ENCODE assay signal across 8 mouse cellular contexts in genomic region chr6:140443374-140443773, GRCm38 (mm10). TPM values are rescaled to one million over a fixed set of nuclear protein-coding genes. Genes with fewer than 3 reads are reported as not detected.
DNase-seq lines count a peak whose midpoint lies in the region; ATAC-seq lines count a peak whose summit lies in the region.
"Had no signal": no experiment of that assay in that cellular context is flagged by ENCODE, and none has a peak within 500 bp of the region (broad histone marks: within the 10 kb centered on the region; RNA-seq: fewer than 3 reads in every experiment).

No protein-coding gene starts in this region.

- DNase-seq in testis, postnatal 10 days (ENCODE audit: low spot score), result peak; percentile 76
- DNase-seq in testis, postnatal 14 days (ENCODE audit: low spot score), result no peak
- DNase-seq in adipocyte (ENCODE audit: low spot score), result peak; percentile 84
- peak; percentile 31 to 59 for DNase-seq in cerebellum, postnatal 4 days (ENCODE audit: low spot score in 2 of 2)
- DNase-seq in heart, postnatal 4 days, result peak; percentile 73
- peak; percentile 82 for DNase-seq in limb, embryonic 11.5 days (ENCODE audit: low spot score)
- DNase-seq in natural killer cell, adult 2 months (ENCODE audit: low spot score in 2 of 2), result peak; percentile 26 to 41

- no peak overlapping the region for H3K4me3 ChIP-seq in limb, embryonic 11.5 days (ENCODE audit: low read depth, low read length)
- H3K4me3 ChIP-seq: neural tube, embryonic 12.5 days had no signal

- H3K4me1 ChIP-seq in limb, embryonic 11.5 days (ENCODE audit: control insufficient read depth, insufficient read depth, low read length), result peaks cover 8% of the 10 kb centered on the region

- H3K36me3 ChIP-seq in limb, embryonic 11.5 days (ENCODE audit: control insufficient read depth, insufficient read depth, low read length), result no peaks in the 10 kb centered on the region; the same call in 1 of the 2 replicates

- H3K27ac ChIP-seq in limb, embryonic 11.5 days (replicated peaks; ENCODE audit: low read depth, low read length), result no peak overlapping the region
- H3K27ac ChIP-seq: neural tube, embryonic 12.5 days had no signal

- no peak overlapping the region for H3K4me2 ChIP-seq in limb, embryonic 11.5 days (ENCODE audit: low read depth, severe bottlenecking)
- H3K4me2 ChIP-seq: neural tube, embryonic 12.5 days had no signal

- H3K9ac ChIP-seq in limb, embryonic 11.5 days (ENCODE audit: low read length), result no peak overlapping the region
- H3K9ac ChIP-seq: neural tube, embryonic 12.5 days had no signal

- H3K27me3 ChIP-seq in limb, embryonic 11.5 days (ENCODE audit: control insufficient read depth, insufficient read depth, low read length), result no peaks in the 10 kb centered on the region
- H3K27me3 ChIP-seq: neural tube, embryonic 12.5 days had no signal

- no peak for ATAC-seq in limb, embryonic 11.5 days (ENCODE audit: insufficient number of reproducible peaks, low FRiP score, low TSS enrichment, low read depth)

- no peaks in the 10 kb centered on the region for H3K9me3 ChIP-seq in limb, embryonic 11.5 days (ENCODE audit: control insufficient read depth, low read length)
- H3K9me3 ChIP-seq: neural tube, embryonic 12.5 days had no signal

- 92% methylated on average over 5 of the region's 5 CpGs for WGBS in limb, embryonic 11.5 days

RNA-seq across cellular contexts. Expression of gene Plekha5, which starts 19.5 kb away (rescaled TPM):
- 10 to 100 TPM; 39.4 to 42.6 TPM for total RNA-seq in heart, postnatal 4 days (2021)
- polyA plus RNA-seq in limb, embryonic 11.5 days (2014; fragmentation: Nextera tagmentation; extraction: Ambion mirVana), result 53.5 and 54.5 TPM in 2 replicates
